Mouse (Mus musculus): Measurements from ENCODE around the gene Il18.

Il18 gene

DNA sequence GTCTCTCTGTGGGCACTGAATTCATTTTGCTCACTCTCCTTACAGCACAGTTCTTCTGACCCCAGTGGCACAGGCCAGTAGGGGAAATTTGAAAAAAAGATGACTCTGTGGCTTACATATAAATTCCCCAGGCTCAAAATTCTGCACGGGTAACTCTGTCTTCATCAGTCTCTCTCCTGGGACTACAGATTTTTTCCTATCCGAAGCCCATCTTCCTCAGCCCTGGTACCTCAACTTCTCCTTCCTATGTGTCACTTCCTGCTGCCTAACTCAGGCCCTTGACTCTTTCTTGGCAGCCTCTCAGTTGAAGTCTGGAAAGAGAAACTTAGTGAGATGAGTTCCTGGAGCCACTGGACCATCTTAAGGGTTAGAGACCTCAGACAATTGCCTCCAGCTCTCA lies 1.1 kb upstream of the Il18 start:
- DNase-seq (ENCODE audit: low read depth): no peak

DNA sequence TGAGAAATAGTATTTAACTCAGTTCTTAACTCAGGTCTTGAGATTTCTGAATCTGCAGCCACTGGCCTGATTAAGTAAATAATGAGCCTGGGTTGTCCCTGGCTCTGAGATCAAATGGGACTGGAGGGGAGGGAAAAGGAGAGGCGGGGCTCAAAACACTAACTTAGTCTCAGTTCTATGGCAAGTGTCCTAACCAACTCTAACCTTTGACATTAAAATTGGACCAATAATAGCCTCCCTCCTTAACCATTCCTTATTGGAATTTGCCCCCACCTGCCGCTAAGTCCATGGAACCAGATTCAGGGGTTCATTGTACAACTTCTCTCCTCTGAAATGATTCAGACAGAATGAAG lies 443 bp downstream of the Il18 start, which contains the start of gene Bco2:
Gene Bco2, minus strand, starts transcription at position 88 of the 353 bp plus-strand sequence.
- no peak for DNase-seq (ENCODE audit: low read depth)

DNA sequence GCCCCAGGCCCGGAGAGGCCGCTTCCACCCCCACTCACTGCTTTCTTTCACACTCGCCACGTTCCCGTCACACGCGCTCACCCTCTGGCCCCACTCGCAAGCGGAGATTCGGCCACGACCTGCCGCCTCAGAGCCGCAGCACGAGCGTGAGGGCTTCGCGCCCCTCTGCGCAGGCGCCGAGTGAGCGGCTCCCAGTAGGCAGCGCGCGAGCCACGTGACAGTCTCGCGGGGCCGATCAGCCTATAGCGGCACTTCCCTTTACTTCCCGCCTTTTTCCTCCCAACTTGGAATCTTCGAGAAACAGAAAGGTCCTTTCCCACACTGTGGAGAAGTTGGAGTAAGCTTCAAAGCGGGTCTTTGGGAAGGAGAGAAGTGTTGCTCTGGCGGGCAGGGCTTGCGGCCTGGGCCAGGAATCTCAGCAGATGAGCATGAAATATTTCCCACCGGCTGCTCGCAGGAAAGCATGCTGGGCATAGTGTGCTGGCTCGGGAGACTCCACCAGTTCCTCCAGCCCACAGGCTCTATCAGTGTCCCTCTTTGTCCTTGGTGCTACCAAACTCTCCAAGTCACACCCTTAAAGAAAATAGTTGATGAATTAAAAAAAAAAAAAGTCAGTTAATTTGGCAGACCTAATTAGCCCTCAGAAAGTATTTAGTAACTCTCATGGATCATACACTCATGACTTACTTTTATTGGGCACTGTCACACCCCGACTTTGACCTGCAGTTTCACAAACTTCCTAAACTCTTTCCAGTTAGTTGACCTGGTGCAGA lies 6.7 kb downstream of the Il18 start, which contains the start of gene Tex12:
Gene Tex12, minus strand, starts transcription at position 181 of the 773 bp plus-strand sequence.
- no peak for DNase-seq (ENCODE audit: low read depth)

DNA sequence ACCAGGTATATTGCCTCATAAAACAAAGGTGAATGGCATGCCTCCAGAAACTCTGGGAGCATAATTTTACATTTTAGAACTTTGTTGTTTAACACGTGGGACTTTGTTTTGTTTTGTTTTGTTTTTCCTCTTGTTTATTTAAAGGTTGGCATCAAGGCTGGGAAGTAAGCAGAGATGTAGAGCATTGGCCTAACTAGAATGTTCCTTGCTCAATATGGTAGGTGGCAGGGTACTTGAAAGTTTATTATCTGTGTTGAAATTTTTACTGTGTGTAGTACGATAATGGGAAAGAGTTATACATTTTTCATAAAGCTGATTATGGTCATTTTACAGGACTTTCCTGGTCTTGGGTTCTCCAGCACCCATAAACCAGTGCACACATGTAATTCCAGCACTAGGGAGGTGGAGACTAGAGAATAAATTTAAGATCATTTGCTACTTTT lies 7.3 kb downstream of the Il18 start:
- no peak for DNase-seq (ENCODE audit: low read depth)

DNA sequence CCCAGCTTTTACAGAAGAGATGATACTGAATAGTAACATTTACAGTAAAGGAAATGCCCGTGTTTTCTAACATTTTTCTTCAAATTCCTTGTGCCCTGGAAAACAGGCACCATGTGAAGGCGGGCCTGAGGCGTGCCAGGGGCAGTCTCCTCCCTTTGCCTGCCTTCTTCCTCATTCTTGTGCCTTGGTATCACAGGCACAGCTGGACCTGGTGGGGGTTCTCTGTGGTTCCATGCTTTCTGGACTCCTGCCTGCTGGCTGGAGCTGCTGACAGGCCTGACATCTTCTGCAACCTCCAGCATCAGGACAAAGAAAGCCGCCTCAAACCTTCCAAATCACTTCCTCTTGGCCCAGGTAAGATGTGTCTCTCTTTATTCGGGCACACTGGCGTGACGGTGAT lies 10.5 kb downstream of the Il18 start:
- no peak for DNase-seq (ENCODE audit: low read depth)

DNA sequence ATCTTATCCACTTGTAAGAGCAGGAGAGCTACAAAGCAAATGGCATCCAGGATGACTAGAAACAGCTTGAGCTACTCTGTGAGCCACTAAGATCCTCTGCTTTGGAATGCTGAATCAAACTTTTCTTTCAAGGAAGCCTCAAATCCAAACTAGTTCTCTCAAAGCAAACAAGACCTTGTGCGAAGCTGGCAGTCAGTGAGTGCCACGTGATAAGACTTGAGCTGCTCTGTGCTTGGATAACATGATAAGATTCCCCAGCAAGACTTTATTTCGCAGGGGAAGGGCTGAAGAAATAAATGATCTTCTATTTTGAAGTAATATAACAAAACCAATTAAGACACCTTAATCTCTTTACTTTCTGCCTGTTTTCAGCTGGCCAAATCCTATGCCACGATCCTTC lies 11.3 kb downstream of the Il18 start:
- DNase-seq (ENCODE audit: low read depth): no peak

DNA sequence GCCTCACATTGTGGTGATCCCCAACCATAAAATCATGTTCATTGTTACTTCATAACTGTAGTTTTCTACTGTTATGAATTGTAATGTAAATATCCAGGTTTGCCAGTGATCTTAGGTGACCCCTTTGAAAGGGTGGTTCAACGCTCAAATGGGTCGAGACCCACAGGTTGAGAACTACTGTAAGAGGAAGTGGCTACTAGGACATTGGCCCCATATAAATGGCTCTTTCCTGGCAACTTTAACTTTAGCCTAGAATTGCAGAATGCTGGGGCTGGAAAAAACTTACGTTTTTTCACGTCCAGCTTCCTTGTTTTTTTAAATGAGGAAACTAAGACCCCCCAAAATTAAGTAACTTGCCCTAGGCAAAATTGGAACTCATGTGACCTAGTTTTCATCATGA lies 12.7 kb downstream of the Il18 start:
- no peak for DNase-seq (ENCODE audit: low read depth)

DNA sequence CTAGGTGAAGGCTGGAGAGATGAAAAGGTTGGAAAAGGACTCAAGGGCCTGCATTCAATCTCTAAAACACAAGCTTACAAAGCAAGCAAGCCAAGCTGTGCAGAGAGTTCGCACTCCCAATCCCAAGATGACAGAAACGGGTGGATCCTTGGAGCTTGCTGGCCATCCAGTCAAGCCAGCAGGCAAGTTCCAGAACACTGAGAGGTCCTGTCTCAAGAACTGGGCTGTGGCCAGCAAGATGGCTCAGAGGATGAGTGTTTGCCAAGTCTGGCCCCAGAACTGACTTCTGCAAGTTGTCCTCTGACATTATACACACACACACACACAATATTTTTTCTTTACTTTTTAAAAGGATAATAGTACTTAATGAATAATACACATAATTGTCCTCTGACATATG lies 13.3 kb downstream of the Il18 start:
- DNase-seq (ENCODE audit: low read depth): no peak

DNA sequence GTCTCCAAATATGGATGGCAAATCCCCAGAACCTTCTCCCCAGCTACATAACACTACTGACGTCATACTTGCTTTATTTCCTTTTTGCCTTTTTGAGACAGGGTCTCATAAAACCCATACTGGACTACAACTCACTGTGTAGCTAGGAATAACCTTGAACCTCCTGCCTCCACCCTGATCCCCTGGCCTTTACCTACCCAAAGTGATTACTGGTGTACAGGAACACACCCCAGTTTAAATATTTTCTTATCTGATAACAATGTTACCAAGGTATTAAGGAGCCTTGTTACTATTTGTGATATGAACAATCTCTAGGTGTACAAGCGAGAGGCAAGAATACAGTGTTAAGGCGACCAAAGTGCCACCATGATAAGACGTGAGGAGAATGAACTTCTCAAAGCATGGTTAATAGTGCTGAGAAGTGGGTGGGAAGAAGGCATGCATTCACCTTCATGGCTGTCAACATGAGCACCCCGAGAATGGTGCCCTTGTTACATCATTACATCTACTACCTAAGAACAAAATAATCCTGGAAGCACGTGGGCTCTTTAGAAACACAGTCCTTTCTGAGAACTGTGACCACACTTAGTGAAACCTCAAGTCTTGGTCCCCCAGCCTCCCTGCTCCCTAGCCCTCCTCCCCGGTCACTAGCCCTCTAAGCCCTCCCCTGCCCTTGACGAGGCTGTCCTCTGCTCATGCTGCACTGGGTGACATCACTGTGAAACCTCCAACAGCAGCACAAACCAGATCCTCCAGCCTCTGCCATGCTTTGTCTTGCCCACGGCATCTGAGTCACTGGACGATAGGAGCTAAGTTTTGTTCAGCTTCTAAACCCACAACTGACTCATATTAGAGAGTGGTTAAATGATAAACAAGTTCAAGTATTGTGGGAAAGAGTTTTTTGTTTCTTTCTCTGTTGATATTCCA lies 15.2 kb downstream of the Il18 start:
- no peak for DNase-seq (ENCODE audit: low read depth)

DNA sequence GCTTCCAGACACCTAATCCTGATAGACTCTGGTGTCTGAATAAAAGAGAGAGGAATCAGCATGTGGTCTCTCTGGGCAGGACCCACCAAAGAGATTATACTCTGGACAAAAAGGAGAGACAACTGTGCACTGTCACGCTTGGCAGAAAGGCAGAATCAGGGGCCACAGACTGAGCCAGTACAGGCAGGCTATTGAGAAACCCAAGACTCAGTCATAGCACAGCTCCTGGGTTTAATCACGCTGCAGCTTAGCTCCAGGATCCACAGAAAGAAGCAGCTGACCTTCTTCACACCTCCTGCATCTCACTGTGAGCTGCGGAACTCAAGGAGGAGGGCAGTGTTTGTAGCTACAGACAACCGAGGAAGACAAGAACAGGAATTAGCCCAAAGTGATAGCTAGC lies 25.7 kb downstream of the Il18 start:
- DNase-seq (ENCODE audit: low read depth): no peak

DNA sequence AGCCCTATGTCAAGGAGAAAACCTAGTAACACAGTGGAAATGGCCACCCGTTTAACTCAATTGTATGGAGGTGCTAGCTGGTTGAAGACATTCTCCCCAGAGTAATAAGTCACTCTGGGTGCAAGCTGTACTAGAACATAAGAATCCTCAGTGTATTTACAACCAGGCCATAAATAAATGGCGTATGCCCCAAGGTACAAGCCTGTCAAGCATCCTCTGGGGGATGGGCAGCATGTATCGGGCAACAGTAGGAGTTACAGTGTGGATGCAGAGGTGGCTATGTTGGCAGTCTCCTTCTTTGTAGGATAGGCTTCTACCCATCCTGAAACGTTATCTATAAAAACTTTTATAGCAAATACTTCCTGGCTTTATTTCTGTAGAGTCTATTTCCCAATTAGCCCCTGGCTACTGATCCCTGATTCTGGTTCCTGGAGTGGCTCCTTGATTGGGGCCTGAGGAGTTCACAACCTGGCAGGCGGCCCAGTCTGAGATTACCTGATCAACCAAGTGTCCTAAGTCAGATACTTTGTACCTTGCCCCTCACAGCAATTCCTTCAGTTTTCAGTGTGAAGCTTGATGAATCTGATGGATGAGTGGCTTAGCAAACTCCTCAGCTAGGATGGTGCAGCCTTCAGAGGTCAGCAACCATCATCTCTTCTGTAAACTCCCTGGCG lies 30.7 kb downstream of the Il18 start:
- no peak for DNase-seq (ENCODE audit: low read depth)

DNA sequence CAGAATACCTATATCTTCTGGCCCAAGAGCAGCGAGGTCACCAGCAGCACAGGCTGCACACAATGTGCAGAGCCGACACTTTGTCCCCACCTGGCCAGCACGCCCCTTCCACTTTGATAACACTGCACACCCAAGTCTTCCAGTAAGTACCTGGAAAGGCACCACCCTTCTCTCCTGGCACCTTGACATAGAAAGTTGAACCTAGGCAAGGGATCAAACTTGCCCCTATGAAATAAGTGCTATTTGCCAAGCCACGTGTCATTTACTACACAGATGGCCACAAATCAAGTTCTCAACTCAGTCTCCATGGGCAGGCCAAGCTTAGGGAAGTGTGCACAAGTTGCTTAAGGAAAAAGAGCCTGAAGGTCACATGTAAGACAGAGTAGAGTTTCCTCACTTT lies 32.3 kb downstream of the Il18 start:
- no peak for DNase-seq (ENCODE audit: low read depth)

DNA sequence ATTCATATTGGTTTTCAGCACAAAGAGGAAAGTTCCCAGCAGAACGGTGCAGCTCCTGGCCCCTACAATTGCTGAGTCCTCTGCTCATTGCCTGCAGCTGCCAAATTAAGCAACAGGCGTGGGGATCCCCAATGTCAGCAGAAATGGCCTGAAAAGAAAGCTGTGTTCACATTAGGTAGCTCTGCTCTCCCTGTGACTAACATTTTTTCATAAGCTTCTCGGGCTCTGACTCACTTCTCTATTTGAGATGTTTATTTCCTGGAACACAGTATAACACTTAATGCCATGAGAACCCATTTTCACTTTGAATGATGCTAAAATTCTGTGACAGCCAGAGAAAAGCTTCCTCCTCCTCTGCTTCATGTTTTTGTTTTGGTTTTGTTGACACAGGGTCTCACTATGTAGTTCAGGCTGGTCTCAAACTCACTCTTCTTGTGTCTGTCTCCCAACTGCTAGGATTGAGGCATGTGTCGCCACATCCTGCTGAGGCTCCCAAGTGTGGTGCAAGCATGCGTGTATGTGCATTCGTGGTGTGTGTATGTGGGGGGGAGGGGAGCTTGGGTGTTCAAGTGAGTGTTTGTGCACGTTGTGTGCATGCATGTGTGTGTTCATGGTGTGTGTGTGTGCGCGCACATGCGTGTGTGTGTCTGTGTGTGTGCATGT lies 36.4 kb downstream of the Il18 start:
- DNase-seq (ENCODE audit: low read depth): no peak

DNA sequence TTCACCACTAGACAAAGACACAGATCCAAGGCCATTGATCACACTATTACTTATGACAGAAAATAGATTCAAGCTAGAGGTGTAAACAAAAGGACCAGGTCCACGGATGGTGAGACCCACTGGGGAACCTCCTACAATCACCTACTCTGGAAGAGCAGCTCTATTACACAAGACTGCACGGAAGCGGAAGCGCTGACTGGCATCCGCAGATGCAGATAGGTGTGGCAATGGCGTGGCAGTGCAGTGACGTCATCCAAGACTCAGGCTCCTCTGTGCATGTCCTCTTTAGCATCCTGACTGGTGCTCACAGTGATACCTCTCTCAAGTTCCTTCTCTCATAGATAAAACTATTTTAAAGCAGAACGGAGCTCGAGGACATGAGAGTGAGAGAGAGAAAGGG lies 38.3 kb downstream of the Il18 start:
- DNase-seq (ENCODE audit: low read depth): no peak

DNA sequence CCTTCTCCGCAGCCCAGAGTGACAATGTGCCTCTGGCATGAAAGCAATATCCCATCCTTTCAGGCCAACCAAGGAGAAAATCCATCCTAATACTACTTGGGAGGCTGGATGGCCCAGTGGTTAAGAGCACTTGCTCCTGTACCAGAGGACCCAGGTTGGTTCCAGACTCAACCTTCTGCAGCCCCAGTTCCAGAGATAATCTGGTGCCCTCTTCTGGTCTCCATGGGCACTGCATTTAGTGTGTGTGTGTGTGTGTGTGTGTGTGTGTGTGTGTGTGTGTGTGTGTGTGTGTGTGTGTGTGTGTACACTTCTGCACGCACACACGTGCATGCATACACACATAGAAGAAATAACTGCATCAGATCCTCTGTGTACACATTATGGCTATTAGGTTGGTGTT lies 38.9 kb downstream of the Il18 start:
- DNase-seq (ENCODE audit: low read depth): peak; percentile 46

DNA sequence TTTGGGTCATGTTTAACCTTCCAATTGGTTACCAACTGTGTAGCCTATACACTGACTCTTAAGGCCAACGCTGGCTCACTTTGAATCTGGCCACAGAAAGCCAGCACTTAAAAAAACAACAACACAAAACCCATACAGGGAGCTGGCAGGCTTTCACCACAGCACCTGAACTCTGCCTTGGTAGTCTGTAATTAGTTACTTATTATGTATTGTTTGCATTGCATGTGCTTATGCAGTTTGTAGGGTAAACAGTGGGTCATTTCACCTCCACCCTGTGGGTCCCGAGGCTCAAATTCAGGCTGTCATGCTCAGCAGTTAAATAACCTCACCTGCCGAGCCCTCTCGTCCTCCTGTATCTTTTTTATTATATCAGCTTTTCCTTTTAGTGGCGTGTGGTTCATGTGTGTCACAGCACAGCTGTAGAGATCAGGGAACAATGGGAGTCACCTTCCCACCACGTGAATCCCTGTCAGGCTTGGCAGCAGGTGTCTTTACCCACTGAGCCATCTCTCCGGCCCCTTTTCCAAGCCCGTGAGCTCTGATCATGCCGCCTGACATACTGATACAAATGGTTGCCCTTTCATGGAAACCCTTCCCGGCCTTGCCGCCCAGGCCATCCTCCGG lies 40.3 kb downstream of the Il18 start:
- DNase-seq (ENCODE audit: low read depth): no peak

DNA sequence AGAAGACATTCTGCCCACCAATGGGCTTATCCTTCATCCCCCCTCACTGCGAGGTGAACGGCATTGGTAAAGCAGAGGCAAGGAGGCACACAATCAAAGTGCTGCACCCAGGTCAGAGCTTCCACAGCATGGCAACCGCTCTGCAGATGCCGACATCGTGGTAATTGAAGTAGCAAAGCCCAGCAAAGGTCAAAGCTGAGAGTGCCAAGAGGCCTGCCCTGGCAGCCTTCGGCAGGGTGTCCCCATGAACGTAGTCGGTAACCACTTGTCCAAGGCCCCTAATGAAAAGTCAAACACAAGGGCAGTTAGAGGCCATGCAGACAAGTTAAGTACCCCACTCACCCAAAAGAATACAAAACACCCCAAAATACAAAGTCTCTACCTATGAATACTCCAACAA lies 42.3 kb downstream of the Il18 start:
- no peak for DNase-seq (ENCODE audit: low read depth)

DNA sequence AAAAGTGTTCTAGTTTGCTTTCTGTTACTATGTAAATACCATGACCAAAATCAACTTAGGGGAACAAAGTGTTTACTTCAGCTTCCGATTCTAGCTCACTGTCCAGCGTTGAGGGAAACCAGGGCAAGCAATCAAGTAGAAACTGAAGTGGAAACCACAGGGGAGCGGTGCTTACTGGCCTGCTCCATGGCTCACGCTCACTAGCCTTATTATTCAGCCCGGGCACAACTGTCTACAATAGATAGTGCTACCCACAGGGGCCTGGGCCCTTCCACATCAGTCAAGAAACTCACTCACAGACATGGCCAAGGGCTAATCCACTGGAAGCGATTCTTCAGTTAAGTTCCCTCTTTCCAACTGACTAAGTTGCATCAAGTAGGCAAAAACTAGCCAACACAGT lies 46.9 kb downstream of the Il18 start:
- peak; percentile 49 for DNase-seq (ENCODE audit: low read depth)

DNA sequence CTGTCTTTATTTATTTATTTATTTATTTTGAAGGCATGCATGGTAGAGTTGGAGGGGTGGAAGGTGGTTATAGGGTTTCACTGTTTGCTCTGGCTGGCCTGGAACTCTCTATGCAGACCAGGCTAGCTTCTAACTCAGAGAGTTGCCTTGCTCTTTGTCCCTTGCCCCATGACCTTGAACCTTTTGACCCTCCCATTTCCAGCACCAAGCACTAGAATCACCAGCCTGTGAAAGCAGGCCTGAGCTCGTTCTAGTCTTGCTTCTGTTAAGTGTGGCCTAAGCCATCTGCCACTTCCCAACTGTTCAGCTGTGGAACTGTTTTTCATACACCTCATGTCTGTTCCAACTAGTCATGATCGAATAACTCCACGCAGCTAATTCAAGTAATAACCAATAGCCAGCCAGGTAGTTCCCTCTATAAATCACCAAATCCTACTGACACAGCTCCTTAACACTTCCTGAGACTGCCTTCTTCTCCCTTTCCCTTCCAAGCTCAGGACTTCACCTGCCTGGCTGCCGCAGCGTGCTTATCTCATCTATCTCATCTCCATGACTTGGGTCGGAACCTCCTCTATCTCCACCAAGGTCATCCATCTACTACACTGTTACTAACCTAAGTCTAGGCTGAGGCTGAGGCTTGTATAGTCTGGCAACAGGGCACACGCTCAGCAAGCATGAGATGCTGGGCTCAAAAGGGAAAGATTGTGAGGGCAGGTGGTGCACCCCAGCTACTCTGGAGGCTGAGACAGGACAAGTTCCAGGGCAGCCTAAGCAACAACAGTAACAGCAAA lies 47.6 kb downstream of the Il18 start:
- no peak for DNase-seq (ENCODE audit: low read depth)

DNA sequence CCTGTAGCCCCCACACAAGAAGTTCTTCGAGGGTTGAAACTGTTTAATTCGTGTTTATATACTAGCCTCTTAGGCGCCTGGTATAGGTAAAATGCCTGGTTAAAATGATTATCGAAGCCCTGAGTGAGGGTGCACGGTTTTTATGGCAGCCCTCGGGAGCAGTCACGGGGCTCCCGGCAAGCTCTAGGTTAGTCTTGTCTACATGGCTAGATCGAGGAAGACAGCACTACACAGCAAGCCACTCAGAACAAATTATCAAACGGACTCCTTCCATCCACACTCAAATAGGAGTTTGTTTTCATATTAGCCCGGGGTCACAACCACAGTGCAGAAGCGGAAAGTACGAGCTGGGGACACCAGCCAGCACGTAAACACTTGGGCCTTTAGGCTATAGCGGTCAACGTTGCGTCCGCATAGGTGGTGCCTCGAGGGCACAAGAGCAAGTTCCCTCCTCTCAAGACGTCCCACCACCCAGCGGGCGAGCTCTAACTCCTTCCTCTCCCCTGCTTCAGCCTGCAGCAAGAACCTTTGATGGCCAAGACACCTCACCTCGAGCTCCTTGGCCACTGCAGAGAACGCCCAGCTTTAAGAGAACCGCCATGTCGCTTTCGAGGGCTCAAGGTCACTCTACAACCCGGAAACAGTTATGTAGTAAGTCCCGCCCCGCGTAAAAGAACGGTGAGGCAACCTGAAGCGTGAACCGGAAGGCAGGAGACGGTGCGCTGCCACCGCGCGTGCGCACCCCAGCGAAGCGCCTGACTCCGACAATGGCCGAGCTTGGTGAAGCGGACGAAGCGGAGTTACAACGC lies 48.8 kb downstream of the Il18 start, which contains the start of the genes Sdhd and Timm8b:
Gene Sdhd, minus strand, starts transcription at position 624 of the 809 bp plus-strand sequence.
Gene Timm8b, plus strand, starts transcription at position 722 of the 809 bp plus-strand sequence.
- DNase-seq (ENCODE audit: low read depth): peak; percentile 95

Data from c-Kit-positive CD71-positive TER-119-negative erythroid progenitor cells, embryonic 14.5 days (primary cell).